Mouse (Mus musculus) kidney, postnatal 25 days (tissue): ENCODE measurements around the gene Fyb.
A peak's percentile ranks its signal among the peaks of the same experiment; 100 is the strongest.

Experiments
- DNase-seq, 2 experiments: peaks; one replicate each; pipeline ENCODE4 v3.0.0; 2021; ENCODE audit warnings: mixed read lengths in 2 of 2

Gene Fyb

DNA sequence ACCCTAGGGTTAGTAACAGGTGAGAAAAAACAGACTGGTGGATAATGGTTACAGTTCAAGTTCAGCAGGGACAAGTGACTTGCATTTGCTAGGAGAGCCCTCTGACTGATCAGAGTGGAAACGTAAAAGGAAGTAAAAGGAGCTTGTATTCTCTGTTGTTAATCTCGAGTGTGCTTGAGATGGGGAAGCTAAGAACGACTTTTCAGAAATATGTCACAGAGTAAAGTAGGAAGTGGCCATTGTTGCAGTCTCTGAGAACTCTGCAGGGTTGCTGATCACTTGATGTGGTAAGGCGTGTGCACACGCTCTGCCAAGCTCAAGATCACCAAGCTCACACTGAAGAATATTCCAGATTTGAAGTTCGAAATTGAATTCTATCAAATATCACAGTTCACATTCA, 78.7 kb downstream of the Fyb start:
- DNase-seq, result no peak

DNA sequence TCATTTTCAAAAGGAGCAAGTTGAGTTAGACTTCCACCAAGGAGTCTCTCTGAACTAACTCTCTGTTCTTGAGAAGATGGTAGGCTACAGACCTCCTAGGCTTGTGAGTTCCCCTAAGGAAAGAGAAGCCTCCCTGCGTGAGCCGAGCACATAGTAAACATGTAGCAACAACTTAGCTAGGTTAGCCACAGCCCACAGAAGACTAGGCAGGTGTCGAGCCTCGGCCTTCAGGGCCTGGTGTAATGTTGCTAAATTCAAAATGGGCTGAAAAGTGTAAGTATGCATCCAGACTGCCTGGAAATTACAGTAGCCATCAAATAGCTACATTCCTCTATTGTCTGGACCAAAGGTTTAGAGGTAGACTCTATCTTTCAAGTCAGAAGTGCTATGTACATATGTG, 79.3 kb downstream of the Fyb start:
- DNase-seq, result no peak

GRCm38 (mm10) chr15:6610703-6611102, 88.0 kb downstream of the Fyb start:
- DNase-seq, result no peak

DNA sequence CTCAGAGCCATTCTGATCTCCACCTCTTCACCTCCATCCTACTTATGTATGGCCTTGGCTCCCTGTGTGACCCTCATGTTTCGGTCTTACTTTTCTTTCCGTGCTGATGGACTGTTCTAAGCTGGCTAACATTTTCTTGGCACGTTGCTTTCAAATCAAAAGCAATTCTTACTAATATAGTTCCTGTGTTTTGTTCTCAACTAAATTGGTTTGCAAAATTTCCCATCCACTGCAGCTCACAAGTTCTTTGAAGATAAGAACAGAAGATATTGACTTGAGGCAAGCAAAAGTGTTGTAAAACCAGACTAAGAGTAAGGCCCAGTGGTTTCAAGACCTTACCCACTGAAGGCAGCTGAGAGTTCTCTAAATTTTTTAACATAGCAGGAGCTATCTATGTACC, 90.2 kb downstream of the Fyb start:
- DNase-seq, result no peak

DNA sequence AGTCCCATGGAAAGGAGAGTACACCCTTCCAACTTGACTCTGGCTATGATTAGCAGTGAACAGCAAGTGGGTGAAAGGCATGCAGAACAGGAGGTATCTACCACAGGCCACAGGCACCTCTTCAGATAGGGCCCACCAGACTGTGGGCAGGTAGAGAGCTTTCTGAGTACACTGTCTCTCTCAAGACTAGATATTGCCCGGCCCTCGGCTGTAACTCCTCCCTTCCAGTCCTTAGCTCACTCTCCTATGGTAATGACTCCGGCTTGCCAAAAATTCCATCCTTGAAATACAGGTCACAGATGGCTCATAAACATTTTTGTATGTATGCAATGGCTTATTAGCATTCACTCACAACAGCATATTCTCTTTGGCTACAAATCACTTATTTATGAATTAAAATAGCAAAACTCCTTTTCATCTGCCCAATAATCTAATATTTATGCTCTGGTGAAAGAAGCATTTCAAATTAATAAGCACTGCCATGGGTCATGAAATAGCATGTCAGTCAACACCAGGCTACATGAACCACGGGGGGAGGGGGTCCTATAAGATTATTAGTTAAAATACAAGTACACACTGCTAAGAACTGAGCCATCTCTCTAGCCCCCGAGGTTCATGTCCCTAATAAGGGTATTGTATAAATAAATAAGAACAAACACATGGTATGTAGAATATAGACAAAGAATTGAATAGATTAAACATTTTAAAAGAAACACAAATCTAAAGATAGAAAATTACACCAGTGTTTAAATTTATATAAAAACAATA, 93.9 kb downstream of the Fyb start:
- no peak for DNase-seq

DNA sequence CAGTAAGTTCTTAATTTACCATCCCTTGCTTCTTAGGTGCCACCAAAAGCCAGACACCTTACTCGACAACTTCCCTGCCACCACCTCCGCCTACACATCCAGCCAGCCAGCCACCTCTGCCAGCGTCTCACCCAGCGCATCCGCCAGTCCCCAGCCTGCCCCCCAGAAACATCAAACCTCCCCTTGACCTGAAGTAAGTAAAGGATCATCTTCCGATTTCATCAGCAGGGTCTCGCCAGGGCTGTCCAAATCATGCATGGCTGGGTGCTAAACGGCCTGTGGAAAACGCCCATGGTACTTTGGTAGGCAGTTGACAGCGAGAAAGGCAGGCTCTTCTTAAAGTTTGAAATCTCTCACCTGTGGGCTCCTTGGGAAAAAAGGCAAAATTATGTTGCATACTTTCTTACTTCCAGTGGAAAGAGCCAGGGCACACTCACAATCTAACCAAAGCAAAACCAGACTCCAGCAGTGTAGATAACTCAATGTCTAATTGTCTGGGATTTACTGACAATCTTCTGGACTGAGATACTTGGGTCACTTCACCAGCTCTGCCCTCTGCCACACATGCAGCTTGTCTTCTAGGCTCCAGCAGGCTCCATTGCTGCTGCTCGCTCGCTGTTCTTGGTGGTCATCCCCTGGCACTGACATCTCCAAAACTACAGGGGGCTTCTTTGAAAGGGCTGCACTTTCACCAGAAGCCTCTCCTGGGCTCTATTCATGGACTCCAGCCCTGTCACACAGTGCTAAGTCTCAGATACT, 97.1 kb downstream of the Fyb start:
- DNase-seq, result no peak

DNA sequence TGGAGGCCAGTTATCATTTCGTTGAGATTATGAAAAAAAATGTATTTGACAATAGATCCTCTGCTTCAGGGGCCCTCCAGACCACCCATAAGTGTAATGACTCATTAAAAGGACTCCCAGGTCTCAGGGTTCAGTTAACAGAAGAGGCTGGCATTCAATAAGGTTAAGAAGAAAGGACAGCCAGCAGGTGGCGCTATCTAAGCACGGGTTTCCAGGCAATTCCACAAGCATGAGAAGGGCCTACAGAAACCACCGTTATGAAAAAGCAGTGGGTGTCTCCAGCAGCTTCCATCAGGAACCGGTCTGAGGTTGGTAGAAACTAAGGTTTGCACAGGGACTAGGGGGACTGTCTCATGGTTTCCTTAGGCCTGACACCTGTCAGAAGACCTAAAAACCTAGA, 99.9 kb downstream of the Fyb start:
- DNase-seq, result peak; percentile 77 to 92

DNA sequence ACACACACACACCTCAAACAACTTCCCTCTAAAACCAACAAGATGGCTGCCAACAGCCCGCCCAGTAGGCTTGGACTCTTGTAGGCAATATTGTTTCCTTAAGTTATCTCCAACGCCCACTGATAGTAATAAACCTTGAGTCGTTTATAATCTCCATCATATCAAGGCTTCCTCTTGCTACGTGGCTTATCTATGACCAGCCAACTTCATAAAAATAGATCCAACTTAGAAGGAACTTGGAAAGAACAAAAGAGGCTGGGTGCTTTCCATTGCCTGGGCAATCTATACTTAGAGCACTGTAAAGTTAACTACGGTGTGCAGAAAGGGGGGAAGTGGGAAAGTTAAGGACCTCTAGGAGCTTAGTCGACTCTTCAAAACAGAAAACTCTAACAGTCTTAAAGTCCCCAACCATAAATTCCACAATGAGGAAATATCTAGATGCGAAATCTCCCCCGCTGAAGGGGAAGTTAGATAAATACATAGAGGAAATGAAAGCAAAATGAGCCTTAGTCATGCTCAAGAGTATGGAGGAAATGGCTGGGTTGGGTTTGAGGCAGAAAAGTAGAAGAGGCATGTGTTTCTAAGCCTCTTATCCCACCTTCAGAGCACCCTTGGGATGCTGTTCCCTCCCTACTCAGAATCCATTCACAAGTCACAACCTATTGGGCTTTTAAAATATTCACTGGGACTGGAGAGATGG, 101.0 kb downstream of the Fyb start:
- DNase-seq, result no peak

DNA sequence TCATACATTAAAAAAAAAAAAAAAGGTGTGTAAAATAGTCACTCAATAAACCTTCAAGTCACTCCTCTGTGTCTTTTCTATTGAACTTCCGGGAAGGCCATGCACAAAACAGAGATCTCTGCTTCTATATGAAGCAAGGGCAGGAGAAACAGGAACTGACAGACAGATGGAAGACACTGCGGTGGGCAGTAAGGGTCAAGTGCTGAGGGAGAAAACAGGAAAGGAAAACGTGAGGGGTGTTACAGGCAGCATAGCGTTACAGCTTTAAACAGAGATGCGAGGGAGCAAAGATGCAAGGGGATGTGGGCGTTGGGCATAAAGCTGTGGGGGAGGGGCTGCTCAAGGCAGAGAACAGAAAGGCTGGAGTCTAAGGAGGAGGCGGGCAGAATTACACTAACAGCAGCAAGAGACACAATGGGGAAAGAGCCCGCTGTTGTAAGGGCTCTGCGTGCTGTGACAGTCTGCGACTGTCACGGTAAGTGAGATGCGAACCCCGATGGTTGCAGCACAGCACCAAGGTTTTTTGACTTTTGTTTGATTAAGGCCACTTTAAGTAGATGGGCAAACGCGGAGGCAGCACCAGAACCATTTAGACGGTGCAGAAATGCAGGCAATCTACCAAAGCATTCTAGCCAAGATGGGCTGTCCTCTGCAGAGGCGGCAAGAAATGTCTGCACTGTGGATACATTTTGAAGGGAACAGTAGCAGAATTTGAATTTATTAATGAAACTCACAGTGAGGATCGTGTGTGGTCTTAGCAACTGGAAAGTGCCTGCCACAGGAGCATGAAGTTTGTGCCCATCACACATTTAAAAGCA, 101.9 kb downstream of the Fyb start:
- DNase-seq, result no peak

DNA sequence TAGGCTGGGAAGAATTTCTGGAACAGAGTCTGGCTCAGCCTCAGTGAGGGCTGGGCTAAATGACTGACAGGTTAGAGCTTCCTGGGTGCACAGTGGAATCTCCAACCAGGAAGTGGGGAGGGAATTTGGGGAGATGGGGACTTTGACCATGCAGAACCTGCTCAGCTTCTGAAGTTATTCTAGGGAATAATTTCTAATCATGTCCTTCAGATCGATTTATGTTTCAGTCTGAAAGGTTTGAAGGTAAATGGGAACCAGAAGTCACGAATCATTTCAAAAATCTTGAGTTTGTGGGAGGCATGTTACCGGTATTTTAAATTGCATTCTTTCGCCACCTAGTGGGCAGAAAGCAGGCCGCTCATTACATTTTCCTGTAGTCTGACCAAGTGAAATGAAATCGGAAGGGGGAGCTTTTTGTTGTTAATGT, 103.0 kb downstream of the Fyb start:
- peak; percentile 49 to 60 for DNase-seq

GRCm38 (mm10) chr15:6626123-6626522, 103.5 kb downstream of the Fyb start:
- DNase-seq, result no peak

DNA sequence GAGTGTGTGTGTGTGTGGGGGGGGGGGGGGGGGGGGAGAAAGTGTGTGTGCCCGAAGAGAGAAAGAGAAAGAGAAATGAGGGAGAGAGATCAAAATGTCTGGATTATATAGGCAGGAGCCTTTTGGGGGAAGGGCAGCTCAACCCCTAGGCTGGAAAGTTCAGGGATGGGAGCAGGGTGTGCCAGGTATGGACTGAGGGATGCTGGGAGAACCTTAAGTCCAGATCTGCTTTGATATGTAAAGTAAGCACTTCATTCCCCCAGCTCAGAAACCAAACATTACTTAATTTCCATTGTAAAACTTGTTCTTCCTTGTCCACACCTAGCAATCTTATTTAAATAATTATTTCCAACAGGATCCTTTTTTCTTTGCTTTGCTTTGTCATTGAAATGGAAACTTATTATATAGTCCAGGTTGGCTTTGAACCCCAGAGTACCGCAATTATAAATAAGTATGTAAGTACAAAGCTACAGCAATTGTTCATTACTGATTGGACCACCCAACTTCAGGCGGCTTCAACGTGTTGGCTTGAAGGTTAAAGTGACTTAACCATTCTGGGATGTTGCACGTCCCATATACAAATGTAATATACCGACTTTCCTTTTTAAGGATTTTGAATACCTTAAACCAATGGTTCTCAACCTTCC, 105.9 kb downstream of the Fyb start:
- DNase-seq, result no peak

DNA sequence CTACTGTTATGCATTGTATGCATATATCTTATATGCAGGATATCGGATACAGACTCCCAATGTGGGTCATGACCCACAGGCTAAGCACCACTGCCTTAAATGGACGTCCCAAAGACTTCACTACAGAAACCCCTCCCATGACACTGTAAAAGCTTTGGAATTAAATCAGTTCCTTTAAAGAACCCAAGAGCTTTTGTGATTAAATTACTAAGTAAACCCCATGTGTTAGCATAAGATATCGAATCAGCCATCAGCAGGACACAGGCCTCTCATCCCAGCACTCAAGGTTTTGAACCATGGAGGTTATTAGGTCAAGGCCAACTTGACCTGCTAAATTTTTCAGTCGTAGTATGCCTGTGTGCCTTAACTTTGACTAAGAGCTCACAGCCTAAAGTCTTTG, 106.5 kb downstream of the Fyb start:
- DNase-seq, result no peak

DNA sequence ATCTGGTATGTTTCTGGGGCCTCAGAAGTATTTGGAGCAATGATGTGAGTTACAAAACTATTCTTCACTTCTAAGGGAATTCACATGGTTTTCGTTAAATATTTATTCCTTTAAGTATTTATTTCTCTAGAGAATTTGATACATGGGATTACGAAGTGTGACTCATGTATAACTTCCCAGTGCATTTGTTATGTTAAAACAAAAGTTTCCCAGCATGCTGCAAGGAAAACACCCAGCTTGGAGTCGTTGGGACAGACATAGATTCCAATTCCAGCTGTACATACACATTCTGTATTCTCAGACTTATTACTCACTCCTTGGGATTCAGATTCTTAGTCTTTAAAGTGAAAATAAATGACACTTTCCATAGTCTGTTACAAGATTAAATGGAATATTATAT, 112.8 kb downstream of the Fyb start:
- no peak for DNase-seq

GRCm38 (mm10) chr15:6642223-6642622, 119.6 kb downstream of the Fyb start:
- no peak for DNase-seq

- no peak for DNase-seq
Observed at GRCm38 (mm10) chr15:6645498-6645897, 122.8 kb downstream of the Fyb start.

DNA sequence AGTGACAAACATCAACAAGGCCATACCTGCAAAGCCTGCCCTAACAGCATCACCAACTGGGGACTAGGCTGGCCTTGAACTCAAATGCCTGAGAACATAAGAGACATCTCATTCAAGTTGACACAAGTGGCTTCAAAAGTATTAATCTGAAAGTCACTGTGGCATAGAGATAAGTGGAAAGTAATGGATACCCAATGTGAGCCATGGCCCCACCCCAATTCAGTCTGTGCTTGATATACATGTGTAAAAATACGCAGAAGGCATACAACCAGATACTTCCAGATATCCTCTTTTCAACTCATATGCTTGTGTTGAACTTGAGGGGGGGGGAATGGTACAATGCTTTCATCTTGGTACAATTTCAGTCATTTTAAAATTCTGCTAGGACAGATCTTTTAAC, 124.4 kb downstream of the Fyb start:
- DNase-seq, result no peak

DNA sequence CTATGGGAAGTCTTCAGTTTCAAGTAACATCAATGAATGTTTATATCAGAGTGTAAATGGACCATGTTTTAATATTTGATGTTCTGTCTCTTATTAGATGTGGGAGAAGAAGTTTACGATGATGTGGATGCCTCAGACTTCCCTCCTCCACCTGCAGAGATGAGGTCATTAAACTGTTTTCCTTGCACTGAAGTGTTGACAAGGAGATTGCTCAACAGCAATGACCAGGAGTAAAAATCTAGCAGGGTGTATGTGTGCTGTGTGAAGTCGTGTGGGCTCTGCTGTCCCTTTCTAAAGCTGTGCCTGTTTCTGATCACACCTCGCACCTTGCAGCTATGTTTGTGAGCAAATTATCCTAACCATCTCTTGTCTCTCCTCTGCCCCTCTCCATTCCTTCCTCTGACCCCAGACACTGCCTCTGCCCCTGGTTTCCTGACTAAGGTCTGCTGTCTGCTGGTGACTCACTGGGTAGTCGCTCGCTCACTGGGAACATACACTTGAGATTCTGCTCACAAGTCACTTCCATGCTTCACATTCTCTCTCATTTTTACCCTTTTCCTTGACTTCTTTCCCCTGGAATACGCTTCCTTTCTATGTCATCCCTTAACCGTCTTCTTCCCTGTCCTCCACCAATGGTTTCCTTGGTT, 126.2 kb downstream of the Fyb start:
- DNase-seq, result no peak

DNA sequence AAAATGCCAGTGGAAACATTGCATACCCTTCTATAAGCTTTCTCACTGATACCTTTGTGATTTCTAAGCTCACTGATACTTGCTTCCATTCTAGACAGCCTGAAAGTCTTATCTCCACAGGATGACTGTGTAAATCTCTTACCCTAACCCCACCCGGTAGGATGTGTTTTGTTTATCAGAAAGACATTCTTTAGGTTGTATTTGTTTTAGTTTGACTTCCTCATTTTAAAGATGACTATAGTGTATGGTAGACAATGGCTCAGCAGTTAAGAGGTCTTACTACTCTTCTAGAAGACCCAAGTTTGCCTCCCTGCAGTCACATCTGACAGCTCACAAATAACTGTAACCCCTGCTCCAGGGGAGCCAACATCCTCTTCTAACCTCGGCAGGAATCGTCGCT, 130.4 kb downstream of the Fyb start:
- DNase-seq, result no peak

GRCm38 (mm10) chr15:6658081-6658480, 135.4 kb downstream of the Fyb start:
- no peak for DNase-seq

DNA sequence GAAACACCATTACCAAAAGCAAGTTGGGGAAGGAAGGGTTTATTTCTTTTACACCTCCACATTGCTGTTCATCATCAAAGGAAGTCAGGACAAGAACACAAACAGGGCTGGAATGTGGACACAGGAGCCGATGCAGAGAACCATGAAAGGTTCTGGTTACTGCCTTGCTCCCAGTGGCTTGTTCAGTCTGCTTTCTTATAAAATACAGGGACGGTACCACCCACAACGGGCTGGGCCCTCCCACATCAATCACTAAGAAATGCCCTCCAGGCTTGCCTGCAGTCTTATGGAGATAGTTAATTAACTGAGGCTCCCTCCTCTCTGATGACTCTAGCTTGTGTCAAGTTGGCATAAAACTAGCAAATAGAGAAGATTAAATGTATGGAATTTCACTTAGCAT, 139.3 kb downstream of the Fyb start:
- DNase-seq, result no peak

DNA sequence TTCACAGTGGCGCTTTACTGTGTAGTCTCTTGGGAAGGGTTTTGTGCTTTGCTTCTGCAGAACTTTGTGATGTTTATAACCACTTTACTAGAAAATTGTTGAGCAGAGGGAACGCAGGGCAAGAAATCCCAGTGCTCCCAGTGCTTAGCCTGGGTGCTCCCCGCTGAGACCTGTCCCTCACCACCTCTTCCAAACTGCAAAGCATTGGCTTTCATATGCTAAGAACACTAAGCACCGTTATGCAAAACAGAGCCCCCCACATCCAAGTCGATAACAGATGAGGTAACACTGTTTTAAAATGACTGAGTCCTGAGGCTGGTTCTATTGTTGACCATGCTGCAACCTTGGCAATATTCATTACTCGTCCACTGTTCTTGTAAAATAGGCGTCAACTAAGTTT, 141.3 kb downstream of the Fyb start:
- DNase-seq, result no peak
